Mouse (Mus musculus): ENCODE measurements around the gene Itga3. TPM values are rescaled to one million over a fixed set of nuclear protein-coding genes. Genes with fewer than 3 reads are reported as not detected.

Itga3 gene
- total RNA-seq, 1 experiment from 2014 or later: 0.23 TPM

DNA sequence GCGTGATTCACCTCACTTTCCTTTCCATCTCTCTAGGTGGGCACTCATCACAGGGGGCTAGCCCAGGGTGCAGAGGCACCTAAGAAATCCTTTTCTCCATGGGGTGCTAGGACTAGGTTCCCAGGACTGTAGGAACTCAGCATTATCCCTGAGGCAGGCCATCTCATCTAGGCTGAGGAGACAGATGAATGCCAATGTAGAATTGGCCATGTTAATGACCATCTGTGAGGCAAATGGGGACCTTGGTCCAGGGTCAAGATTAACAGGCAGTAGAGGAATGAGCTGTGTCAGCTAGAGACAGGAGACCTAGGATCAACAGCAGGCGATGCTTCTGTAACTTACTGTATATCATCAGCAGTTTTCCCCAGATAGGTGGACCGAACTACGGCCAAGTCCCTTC, 36.8 kb downstream of the Itga3 start:
- no peak for ATAC-seq (ENCODE audit: extremely low read depth, insufficient number of reproducible peaks, low FRiP score, poor library complexity, severe bottlenecking)

DNA sequence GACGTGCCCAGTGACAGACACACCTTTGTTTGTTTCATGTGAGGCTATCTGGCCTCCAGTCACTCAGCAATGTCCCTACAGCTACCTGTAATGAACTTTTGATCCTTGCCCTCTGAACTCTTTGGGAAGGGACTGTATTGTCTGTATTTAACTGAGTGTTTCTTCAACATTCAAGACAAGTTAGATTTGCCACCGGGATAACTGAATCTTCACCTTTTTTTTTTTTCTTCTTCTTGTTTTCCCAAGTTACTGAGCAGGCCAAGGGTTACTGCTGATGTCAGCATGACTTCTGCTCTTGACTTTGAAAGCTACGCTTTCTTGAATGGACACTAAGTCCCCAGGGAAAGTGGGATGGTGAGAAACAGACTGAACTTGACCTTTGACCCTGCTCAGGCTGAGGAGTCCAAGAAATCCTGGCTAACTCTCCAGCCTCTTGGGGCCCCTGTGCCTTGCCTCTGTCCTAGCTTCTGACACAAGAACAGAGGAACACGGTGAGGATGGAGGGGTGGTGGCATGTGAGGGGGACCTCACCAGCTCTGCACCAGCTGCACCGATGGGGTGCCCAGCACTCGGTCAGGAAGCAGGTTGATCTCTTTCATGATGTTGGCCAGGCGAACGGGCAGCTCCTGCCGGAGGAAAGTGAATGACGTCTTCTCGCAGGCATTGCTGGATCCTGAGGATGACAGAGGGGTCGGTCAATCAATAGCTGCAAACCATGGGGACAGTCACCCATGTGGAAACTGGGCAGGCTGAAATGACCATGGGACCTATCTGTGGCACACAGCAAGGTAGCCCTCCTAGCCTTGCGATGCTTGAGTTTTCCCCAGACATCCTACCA, 37.6 kb downstream of the Itga3 start:
- ATAC-seq (ENCODE audit: extremely low read depth, insufficient number of reproducible peaks, low FRiP score, poor library complexity, severe bottlenecking): no peak

GRCm38 (mm10) chr11:95038156-95038817, 38.3 kb downstream of the Itga3 start:
- ATAC-seq (ENCODE audit: extremely low read depth, insufficient number of reproducible peaks, low FRiP score, poor library complexity, severe bottlenecking): no peak

DNA sequence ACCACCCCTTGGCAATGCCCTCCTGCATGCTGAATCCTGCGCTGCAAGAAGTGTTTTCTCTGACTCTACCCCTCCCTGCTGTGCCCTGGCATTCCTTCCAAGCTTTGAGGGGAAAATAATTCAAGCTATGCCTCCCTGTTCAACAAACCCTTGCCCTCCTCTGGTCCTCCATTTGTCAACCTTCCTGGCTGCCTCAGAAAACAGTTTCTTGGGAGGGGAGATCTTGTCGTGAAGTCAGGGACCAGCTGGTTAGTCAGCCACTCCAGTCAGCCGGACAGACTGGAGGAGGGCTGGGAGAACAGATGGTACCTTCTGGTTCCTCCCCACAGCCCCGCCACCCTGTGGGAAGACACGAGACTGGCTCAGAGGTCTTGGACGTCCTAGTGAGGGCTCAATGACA, 39.3 kb downstream of the Itga3 start:
- ATAC-seq (ENCODE audit: extremely low read depth, insufficient number of reproducible peaks, low FRiP score, poor library complexity, severe bottlenecking): no peak

GRCm38 (mm10) chr11:95036521-95036920, 40.1 kb downstream of the Itga3 start:
- ATAC-seq (ENCODE audit: extremely low read depth, insufficient number of reproducible peaks, low FRiP score, poor library complexity, severe bottlenecking): no peak

GRCm38 (mm10) chr11:95034902-95035301, 41.7 kb downstream of the Itga3 start:
- ATAC-seq (ENCODE audit: extremely low read depth, insufficient number of reproducible peaks, low FRiP score, poor library complexity, severe bottlenecking): no peak

- ATAC-seq (ENCODE audit: extremely low read depth, insufficient number of reproducible peaks, low FRiP score, poor library complexity, severe bottlenecking): no peak
These were observed 43.0 kb downstream of the Itga3 start for GRCm38 (mm10) chr11:95033617-95034016.

- no peak for ATAC-seq (ENCODE audit: extremely low read depth, insufficient number of reproducible peaks, low FRiP score, poor library complexity, severe bottlenecking)
These were observed 43.7 kb downstream of the Itga3 start for GRCm38 (mm10) chr11:95032945-95033344.

DNA sequence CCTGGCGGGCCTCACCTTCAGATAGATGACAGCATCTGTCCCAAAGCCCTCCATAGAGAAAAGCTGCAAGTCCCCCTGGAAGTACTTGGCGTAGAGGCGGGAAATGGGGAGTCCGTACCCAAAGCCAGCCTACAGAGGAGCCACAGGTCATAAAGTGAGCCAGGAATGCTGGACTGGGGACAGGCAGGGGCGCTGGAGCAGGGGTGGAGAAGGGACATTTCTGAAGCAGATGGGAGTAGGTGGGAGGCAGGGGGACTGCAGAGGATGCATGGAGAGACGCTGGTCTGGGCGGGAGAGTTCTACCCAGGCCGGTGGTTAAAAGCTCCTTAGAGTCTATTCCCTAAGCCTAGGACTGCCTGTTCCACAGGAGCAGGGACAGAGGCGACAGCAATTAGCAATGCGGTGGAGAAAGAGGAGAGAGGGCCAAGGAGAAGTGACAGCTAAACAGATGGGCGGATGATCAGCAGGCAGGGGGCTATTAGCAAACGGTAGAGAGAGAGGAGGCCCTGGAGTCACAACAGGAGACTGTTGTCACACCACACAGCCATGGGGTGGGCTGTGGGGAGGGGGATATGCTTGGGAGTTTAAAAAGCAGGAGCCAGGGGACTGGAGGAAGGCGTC, 48.6 kb downstream of the Itga3 start:
- no peak for ATAC-seq (ENCODE audit: extremely low read depth, insufficient number of reproducible peaks, low FRiP score, poor library complexity, severe bottlenecking)

DNA sequence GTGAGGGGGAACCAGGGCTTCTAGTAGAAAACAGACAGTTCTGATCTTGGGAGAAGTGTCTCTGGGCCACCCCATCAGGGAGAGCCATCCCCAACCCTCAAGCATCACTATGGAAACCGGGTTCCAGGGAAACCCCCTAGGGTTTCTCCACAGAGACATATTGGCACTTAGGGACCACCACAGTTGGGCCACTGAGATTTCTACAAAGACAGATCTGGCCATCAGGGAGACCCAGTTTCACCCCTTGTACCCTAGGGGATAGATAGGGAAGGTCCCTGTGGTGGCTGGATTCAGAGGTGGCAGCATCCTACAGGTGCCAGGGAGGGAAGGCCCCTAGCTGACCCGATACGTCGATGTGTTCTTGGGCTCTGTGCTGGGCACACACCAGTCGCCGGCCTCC, 49.8 kb downstream of the Itga3 start:
- ATAC-seq (ENCODE audit: extremely low read depth, insufficient number of reproducible peaks, low FRiP score, poor library complexity, severe bottlenecking): no peak

DNA sequence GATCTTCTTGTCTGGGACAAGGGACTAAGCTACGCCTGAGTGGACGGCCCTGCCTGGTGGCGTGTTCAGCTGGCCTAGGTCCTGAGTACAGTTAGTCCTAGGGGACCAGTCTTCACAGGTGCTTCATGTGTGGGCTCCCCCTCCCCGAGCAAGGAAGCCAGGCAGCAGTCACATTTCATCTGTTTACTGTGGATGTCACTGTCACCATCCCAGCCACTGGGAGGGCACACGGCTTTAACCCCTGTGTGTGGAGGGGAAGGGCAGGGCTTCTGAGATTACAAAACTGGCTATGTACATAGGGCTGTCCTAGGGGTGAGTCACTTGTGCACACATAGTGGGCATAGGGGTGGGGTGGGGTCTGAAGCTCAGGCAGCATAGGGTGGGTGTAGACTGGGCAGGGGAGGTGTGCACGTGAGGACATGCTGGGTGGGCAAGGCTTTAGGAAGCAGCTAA, 50.5 kb downstream of the Itga3 start:
- ATAC-seq (ENCODE audit: extremely low read depth, insufficient number of reproducible peaks, low FRiP score, poor library complexity, severe bottlenecking): no peak

DNA sequence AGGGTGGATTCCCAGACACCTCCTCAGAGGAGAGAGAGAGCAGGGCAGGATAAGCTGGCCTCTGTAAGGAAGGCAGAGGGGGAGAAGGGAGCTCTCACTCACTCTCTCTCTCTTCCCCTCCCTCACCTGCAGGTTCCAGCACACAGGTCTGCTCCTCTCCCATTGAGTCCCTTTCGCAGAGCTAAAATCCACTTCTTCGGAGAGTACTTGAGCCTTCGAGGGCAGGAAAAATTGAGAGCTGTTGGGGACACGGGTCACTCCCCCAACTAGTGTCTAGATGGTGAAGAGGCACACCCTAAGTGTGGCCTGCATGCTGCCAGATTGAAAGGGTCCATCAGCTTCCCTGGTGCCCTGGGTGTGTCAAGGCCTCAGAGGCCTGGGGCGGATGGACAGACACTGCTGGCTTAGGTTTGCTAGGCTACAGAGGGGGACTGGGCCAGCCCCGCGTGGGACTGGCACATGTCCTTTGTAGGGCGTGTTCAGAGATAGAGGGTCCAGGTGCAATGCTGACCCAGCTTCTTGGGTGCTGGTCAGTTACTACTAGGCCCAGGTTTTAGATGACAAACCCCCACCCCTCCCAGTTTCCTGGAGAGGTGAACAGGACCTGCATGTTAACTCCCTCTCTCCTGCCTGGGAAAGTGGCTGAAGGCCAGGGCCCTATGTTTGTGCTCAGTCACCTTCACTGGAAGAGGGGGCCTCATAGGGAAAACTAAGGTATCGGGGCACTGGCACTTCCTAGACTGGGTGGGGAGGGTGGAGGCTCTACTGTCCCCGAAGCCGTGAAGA, 51.2 kb downstream of the Itga3 start:
- no peak for ATAC-seq (ENCODE audit: extremely low read depth, insufficient number of reproducible peaks, low FRiP score, poor library complexity, severe bottlenecking)

GRCm38 (mm10) chr11:95024439-95025184, 52.0 kb downstream of the Itga3 start:
- ATAC-seq (ENCODE audit: extremely low read depth, insufficient number of reproducible peaks, low FRiP score, poor library complexity, severe bottlenecking): no peak

- no peak for ATAC-seq (ENCODE audit: extremely low read depth, insufficient number of reproducible peaks, low FRiP score, poor library complexity, severe bottlenecking)
These were observed 53.1 kb downstream of the Itga3 start for GRCm38 (mm10) chr11:95023481-95023880.

- ATAC-seq (ENCODE audit: extremely low read depth, insufficient number of reproducible peaks, low FRiP score, poor library complexity, severe bottlenecking): no peak
These were observed 54.2 kb downstream of the Itga3 start for GRCm38 (mm10) chr11:95022237-95022992.

GRCm38 (mm10) chr11:95015484-95015883, 61.1 kb downstream of the Itga3 start:
- no peak for ATAC-seq (ENCODE audit: extremely low read depth, insufficient number of reproducible peaks, low FRiP score, poor library complexity, severe bottlenecking)

DNA sequence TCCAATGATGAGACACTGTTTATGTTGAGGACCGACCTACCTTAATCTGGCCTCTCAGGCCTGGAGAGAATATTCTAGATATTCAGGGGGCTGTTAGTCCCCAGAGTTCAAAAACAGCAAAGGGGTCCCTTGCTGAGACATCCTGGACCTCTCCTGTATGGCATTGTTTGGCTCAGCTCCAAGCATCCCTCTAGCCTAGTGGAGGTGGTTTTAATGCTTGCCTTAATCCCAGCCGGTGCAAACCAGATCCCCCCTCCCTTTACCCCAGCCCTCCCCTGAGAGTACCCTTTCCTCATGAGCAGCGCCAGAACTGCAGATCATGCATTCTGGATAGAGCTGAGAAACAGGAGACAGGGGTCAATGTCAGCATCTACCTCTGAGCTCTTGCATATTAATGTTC, 64.1 kb downstream of the Itga3 start:
- no peak for ATAC-seq (ENCODE audit: extremely low read depth, insufficient number of reproducible peaks, low FRiP score, poor library complexity, severe bottlenecking)

DNA sequence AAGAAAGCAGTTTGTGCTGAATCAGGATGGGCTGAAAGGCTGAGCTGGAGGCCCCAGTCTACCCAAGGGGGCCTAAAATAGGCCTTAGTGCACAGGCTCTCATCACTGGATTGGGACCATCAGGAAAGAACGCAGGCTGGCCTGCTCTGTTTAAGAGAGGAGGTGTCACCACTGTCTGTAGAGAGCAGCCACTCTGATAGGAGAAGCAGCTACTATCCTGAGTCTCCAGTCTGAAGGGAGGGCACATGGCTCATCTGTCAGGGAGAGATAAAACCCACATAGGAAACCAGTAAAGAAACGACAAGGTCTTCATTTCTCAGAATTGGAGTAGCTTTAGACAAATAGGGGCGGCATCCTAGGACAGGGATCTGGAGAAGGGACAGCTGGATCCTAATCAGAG, 64.5 kb downstream of the Itga3 start:
- ATAC-seq (ENCODE audit: extremely low read depth, insufficient number of reproducible peaks, low FRiP score, poor library complexity, severe bottlenecking): no peak
